Mouse (Mus musculus) stomach, postnatal 0 days (tissue): ENCODE data around the gene Tmem265.

Experiments used
- CTCF ChIP-seq: IDR thresholded peaks from 2 replicates; pipeline ENCODE4 v1.5.1; 2016; ENCODE audit warnings: antibody characterized with exemption, low read depth, mild to moderate bottlenecking, moderate library complexity
- EP300 ChIP-seq: optimal IDR thresholded peaks from 2 replicates; pipeline ENCODE3; 2016; ENCODE audit warnings: antibody characterized with exemption

GRCm38 (mm10) chr7:127516344-127516743, 44.8 kb upstream of the Tmem265 start:
- TF ChIP-seq CTCF (no peak), EP300 (no peak)
